Mouse (Mus musculus) spleen, adult 2 months (tissue): ENCODE data around the gene Cntnap2.

Experiments used
- CTCF ChIP-seq: fragments of 200-500 bp; IDR thresholded peaks from 2 replicates; pipeline ENCODE4 v1.5.1; 2011; ENCODE audit warnings: mild to moderate bottlenecking, inconsistent platforms; ENCODE audit not compliant: insufficient read depth, insufficient read length, insufficient replicate concordance; ENCODE audit errors: extremely low read depth
- POLR2A ChIP-seq: fragments of 200-500 bp; IDR thresholded peaks from 2 replicates; pipeline ENCODE4 v1.6.1; 2011; ENCODE audit warnings: low read depth, low read length, inconsistent platforms

GRCm38 (mm10) chr6:45039454-45039853 lies 19.7 kb upstream of the Cntnap2 start:
- TF ChIP-seq CTCF (no peak), POLR2A (no peak)
